Mouse (Mus musculus) bone marrow macrophage, adult 2 months (primary cell): ENCODE data around the gene Sprr2b.
"Not testable (repeated sequence)": the region's sequence is repeated elsewhere in the genome, so short reads cannot be mapped to it uniquely, and the experiment has no call there.

Source experiments
- CTCF ChIP-seq: IDR thresholded peaks from 2 replicates; pipeline ENCODE4 v1.5.1; 2012; ENCODE audit warnings: low read depth, mild to moderate bottlenecking, low read length, moderate library complexity
- POLR2A ChIP-seq: IDR thresholded peaks from 2 replicates; pipeline ENCODE4 v1.6.1; 2012; ENCODE audit warnings: mild to moderate bottlenecking, low read depth, low read length, borderline replicate concordance

- TF ChIP-seq CTCF, POLR2A: not testable (repeated sequence)
These were observed 35.3 kb upstream of the Sprr2b start for GRCm38 (mm10) chr3:92280963-92281606.
